Mouse (Mus musculus): Measurements from ENCODE around the gene Mrap2. TPM values are rescaled to one million over a fixed set of nuclear protein-coding genes. Genes with fewer than 3 reads are reported as not detected.
"Not testable (repeated sequence)": the region's sequence is repeated elsewhere in the genome, so short reads cannot be mapped to it uniquely, and the experiment has no call there.

The Mrap2 gene
- polyA plus RNA-seq (2015; fragmentation: Nextera tagmentation; extraction: Ambion mirVana), result 0.08 and 0.25 TPM in 2 replicates

- no peak within 1 kb of the TSS for H3K9ac ChIP-seq
- 1% methylated on average over 29 of the region's 29 CpGs for WGBS
These were observed at the start of gene Mrap2 for GRCm38 (mm10) chr9:87144106-87144505. TSS of gene Mrap2 (plus strand) at chr9:87144306.

GRCm38 (mm10) chr9:87097989-87098388, 46.1 kb upstream of the Mrap2 start:
- 38% methylated on average over 2 of the region's 2 CpGs for WGBS
- H3K4me2 ChIP-seq, result no peak overlapping the region
- no peak overlapping the region for H3K4me3 ChIP-seq
- no peaks in the 10 kb centered on the region for H3K36me3 ChIP-seq
- no peaks in the 10 kb centered on the region for H3K4me1 ChIP-seq
- no peak for ATAC-seq (ENCODE audit: borderline replicate concordance, extremely low read depth, low FRiP score, low TSS enrichment)
- no peaks in the 10 kb centered on the region for H3K9me3 ChIP-seq
- no peak overlapping the region for H3K9ac ChIP-seq
- H3K27ac ChIP-seq, result no peak overlapping the region
- no peaks in the 10 kb centered on the region for H3K27me3 ChIP-seq

More at GRCm38 (mm10) chr9:87144106-87144505, at the start of gene Mrap2:
- Histone ChIP-seq H3K4me1 (peaks cover 7% of the 10 kb centered on the region), H3K27ac (no peak within 1 kb of the TSS), H3K9me3 (no peaks in the 10 kb centered on the region), H3K4me2 (peak within 1 kb of the TSS; percentile 60), H3K36me3 (no peaks in the 10 kb centered on the region), H3K4me3 (peak within 1 kb of the TSS; percentile 32), H3K27me3 (peaks cover 27% of the 10 kb centered on the region)
- peak; percentile 58; the same call in 1 of the 2 replicates for ATAC-seq (ENCODE audit: borderline replicate concordance, extremely low read depth, low FRiP score, low TSS enrichment)

- H3K9me3 ChIP-seq, result no peaks in the 10 kb centered on the region
- WGBS, result 69% methylated on average over 5 of the region's 5 CpGs
- H3K4me3 ChIP-seq, result no peak overlapping the region
- H3K36me3 ChIP-seq, result no peaks in the 10 kb centered on the region
- no peak overlapping the region for H3K4me2 ChIP-seq
- no peaks in the 10 kb centered on the region for H3K27me3 ChIP-seq
- no peak overlapping the region for H3K27ac ChIP-seq
- no peaks in the 10 kb centered on the region for H3K4me1 ChIP-seq
- no peak for ATAC-seq (ENCODE audit: borderline replicate concordance, extremely low read depth, low FRiP score, low TSS enrichment)
- H3K9ac ChIP-seq, result no peak overlapping the region
These were observed 29.1 kb upstream of the Mrap2 start for GRCm38 (mm10) chr9:87115019-87115418.

GRCm38 (mm10) chr9:87115456-87115931, 28.6 kb upstream of the Mrap2 start:
- Histone ChIP-seq H3K36me3 (no peaks in the 10 kb centered on the region), H3K9me3 (no peaks in the 10 kb centered on the region), H3K27me3 (no peaks in the 10 kb centered on the region), H3K4me3 (no peak overlapping the region), H3K4me1 (no peaks in the 10 kb centered on the region), H3K4me2 (no peak overlapping the region), H3K27ac (no peak overlapping the region), H3K9ac (no peak overlapping the region)
- WGBS, result 45% methylated on average over 6 of the region's 6 CpGs
- no peak for ATAC-seq (ENCODE audit: borderline replicate concordance, extremely low read depth, low FRiP score, low TSS enrichment)

GRCm38 (mm10) chr9:87115978-87116377, 28.1 kb upstream of the Mrap2 start:
- WGBS, result 76% methylated on average over 1 of the region's 1 CpGs

GRCm38 (mm10) chr9:87118996-87119395, 25.1 kb upstream of the Mrap2 start:
- Histone ChIP-seq H3K9ac (no peak overlapping the region), H3K27ac (no peak overlapping the region), H3K4me3 (no peak overlapping the region), H3K36me3 (no peaks in the 10 kb centered on the region), H3K4me1 (no peaks in the 10 kb centered on the region), H3K9me3 (no peaks in the 10 kb centered on the region), H3K4me2 (no peak overlapping the region), H3K27me3 (no peaks in the 10 kb centered on the region)
- ATAC-seq (ENCODE audit: borderline replicate concordance, extremely low read depth, low FRiP score, low TSS enrichment), result no peak
- WGBS, result 69% methylated on average over 3 of the region's 3 CpGs

More at GRCm38 (mm10) chr9:87115978-87116377, 28.1 kb upstream of the Mrap2 start:
- H3K9ac ChIP-seq, result no peak overlapping the region
- no peaks in the 10 kb centered on the region for H3K27me3 ChIP-seq
- no peak overlapping the region for H3K4me2 ChIP-seq
- ATAC-seq (ENCODE audit: borderline replicate concordance, extremely low read depth, low FRiP score, low TSS enrichment), result no peak
- H3K27ac ChIP-seq, result no peak overlapping the region
- no peak overlapping the region for H3K4me3 ChIP-seq
- H3K36me3 ChIP-seq, result no peaks in the 10 kb centered on the region
- no peaks in the 10 kb centered on the region for H3K4me1 ChIP-seq
- H3K9me3 ChIP-seq, result no peaks in the 10 kb centered on the region

GRCm38 (mm10) chr9:87121956-87122493, 22.1 kb upstream of the Mrap2 start:
- H3K9me3 ChIP-seq, result no peaks in the 10 kb centered on the region
- no peak overlapping the region for H3K9ac ChIP-seq
- H3K4me2 ChIP-seq, result no peak overlapping the region
- H3K4me3 ChIP-seq, result no peak overlapping the region
- no peaks in the 10 kb centered on the region for H3K27me3 ChIP-seq
- WGBS, result 51% methylated on average over 9 of the region's 9 CpGs
- no peak for ATAC-seq (ENCODE audit: borderline replicate concordance, extremely low read depth, low FRiP score, low TSS enrichment)
- no peaks in the 10 kb centered on the region for H3K4me1 ChIP-seq
- no peak overlapping the region for H3K27ac ChIP-seq
- no peaks in the 10 kb centered on the region for H3K36me3 ChIP-seq

GRCm38 (mm10) chr9:87127046-87127445, 17.1 kb upstream of the Mrap2 start:
- not testable (repeated sequence) for H3K27ac ChIP-seq; H3K27me3 ChIP-seq; H3K36me3 ChIP-seq; H3K4me1 ChIP-seq; H3K4me3 ChIP-seq; H3K4me2 ChIP-seq; H3K9ac ChIP-seq; H3K9me3 ChIP-seq; ATAC-seq (ENCODE audit: borderline replicate concordance, extremely low read depth, low FRiP score, low TSS enrichment)
- 61% methylated on average over 6 of the region's 6 CpGs for WGBS

- H3K27ac ChIP-seq, result no peak overlapping the region
- H3K4me2 ChIP-seq, result no peak overlapping the region
- 0 out of 2 replicates have a peak, but pooled peaks have one; percentile 49 for ATAC-seq (ENCODE audit: borderline replicate concordance, extremely low read depth, low FRiP score, low TSS enrichment)
- H3K9me3 ChIP-seq, result no peaks in the 10 kb centered on the region
- H3K9ac ChIP-seq, result no peak overlapping the region
- 48% methylated on average over 14 of the region's 14 CpGs for WGBS
- no peaks in the 10 kb centered on the region for H3K36me3 ChIP-seq
- H3K4me1 ChIP-seq, result no peaks in the 10 kb centered on the region
- no peaks in the 10 kb centered on the region for H3K27me3 ChIP-seq
- no peak overlapping the region for H3K4me3 ChIP-seq
These were observed 8.1 kb upstream of the Mrap2 start for GRCm38 (mm10) chr9:87135765-87136558.

GRCm38 (mm10) chr9:87143076-87143475, 1.0 kb upstream of the Mrap2 start:
- no peaks in the 10 kb centered on the region for H3K36me3 ChIP-seq
- WGBS, result 74% methylated on average over 3 of the region's 3 CpGs
- H3K4me1 ChIP-seq, result peaks cover 7% of the 10 kb centered on the region
- no peak overlapping the region for H3K27ac ChIP-seq
- no peak overlapping the region for H3K9ac ChIP-seq
- no peak overlapping the region for H3K4me2 ChIP-seq
- no peaks in the 10 kb centered on the region for H3K9me3 ChIP-seq
- ATAC-seq (ENCODE audit: borderline replicate concordance, extremely low read depth, low FRiP score, low TSS enrichment), result no peak
- no peak overlapping the region for H3K4me3 ChIP-seq
- H3K27me3 ChIP-seq, result peaks cover 27% of the 10 kb centered on the region

- ATAC-seq (ENCODE audit: borderline replicate concordance, extremely low read depth, low FRiP score, low TSS enrichment), result 0 out of 2 replicates have a peak, but pooled peaks have one; percentile 36
- peak overlapping the region; percentile 32 for H3K4me3 ChIP-seq
- 2% methylated on average over 19 of the region's 19 CpGs for WGBS
- no peaks in the 10 kb centered on the region for H3K36me3 ChIP-seq
- no peak overlapping the region for H3K27ac ChIP-seq
- no peaks in the 10 kb centered on the region for H3K9me3 ChIP-seq
- peaks cover 27% of the 10 kb centered on the region for H3K27me3 ChIP-seq
- no peak overlapping the region for H3K9ac ChIP-seq
- peak overlapping the region; percentile 60 for H3K4me2 ChIP-seq
- H3K4me1 ChIP-seq, result peaks cover 7% of the 10 kb centered on the region
These were observed 426 bp downstream of the Mrap2 start for GRCm38 (mm10) chr9:87144532-87144931.

- peaks cover 27% of the 10 kb centered on the region for H3K27me3 ChIP-seq
- H3K4me1 ChIP-seq, result peaks cover 7% of the 10 kb centered on the region
- H3K4me2 ChIP-seq, result peak overlapping the region; percentile 60
- WGBS, result 2% methylated on average over 15 of the region's 15 CpGs
- H3K36me3 ChIP-seq, result no peaks in the 10 kb centered on the region
- no peak overlapping the region for H3K9ac ChIP-seq
- ATAC-seq (ENCODE audit: borderline replicate concordance, extremely low read depth, low FRiP score, low TSS enrichment), result peak; percentile 53; the same call in 1 of the 2 replicates
- H3K4me3 ChIP-seq, result 0 out of 2 replicates have a peak overlapping the region, but pooled peaks have one; percentile 2
- no peak overlapping the region; the same call in 1 of the 2 replicates for H3K27ac ChIP-seq
- no peaks in the 10 kb centered on the region for H3K9me3 ChIP-seq
These were observed 1.1 kb downstream of the Mrap2 start for GRCm38 (mm10) chr9:87145180-87145579.

All from lung, embryonic 15.5 days (tissue).